Mouse (Mus musculus): ENCODE results near the gene Chid1.

The Chid1 gene

GRCm38 (mm10) chr7:141539556-141540311 is at the start of gene Chid1:
Gene Chid1, minus strand, starts transcription at chr7:141539857.
- peak; percentile 98 for DNase-seq (ENCODE audit: low spot score)

GRCm38 (mm10) chr7:141588890-141589289 is 49.2 kb upstream of the Chid1 start:
- DNase-seq (ENCODE audit: low spot score): no peak

- no peak for DNase-seq (ENCODE audit: low spot score)
These were observed 46.2 kb upstream of the Chid1 start for GRCm38 (mm10) chr7:141585881-141586280.

- DNase-seq (ENCODE audit: low spot score): no peak
These were observed 45.6 kb upstream of the Chid1 start for GRCm38 (mm10) chr7:141585288-141585687.

- DNase-seq (ENCODE audit: low spot score): no peak
These were observed 44.6 kb upstream of the Chid1 start for GRCm38 (mm10) chr7:141584048-141584841.

DNA sequence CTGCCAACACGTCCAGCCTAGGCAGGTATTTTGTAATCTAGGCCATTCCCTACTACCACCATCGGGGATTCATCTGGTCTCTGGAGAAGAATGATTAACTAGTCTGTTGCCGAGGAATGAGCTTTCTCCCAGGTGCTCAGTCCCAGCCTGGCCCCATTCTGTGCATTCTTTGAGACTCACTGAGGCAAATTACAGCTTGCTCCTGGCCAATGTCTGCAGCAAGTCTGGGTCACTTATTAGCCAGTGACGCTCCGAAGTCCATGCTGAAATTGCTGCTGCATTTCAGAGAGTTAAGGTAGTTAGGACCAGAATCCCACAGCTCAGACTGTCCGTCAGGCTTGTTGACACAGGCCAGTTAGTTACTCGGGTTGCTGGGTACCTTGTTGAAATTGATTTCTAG is 41.7 kb upstream of the Chid1 start:
- DNase-seq (ENCODE audit: low spot score): no peak

DNA sequence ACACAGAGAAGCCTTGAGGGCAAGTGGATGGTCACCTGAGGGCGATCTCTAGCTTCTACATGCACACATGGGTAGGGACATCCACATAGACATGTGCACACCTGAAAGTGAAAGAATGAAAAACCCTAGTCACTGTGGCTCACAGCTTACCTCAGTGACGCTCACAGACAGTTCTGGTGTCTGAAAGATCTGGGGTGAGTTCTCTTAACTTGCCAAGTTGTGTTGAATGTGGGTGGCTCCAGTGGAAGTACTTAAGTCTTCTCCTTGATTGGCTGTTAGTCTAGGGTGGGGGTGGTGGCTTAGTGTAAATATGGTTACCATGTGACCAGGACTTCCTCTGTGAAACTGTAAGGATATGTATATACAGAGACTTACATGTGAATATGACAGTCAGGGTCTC is 39.3 kb upstream of the Chid1 start:
- DNase-seq (ENCODE audit: low spot score): no peak

DNA sequence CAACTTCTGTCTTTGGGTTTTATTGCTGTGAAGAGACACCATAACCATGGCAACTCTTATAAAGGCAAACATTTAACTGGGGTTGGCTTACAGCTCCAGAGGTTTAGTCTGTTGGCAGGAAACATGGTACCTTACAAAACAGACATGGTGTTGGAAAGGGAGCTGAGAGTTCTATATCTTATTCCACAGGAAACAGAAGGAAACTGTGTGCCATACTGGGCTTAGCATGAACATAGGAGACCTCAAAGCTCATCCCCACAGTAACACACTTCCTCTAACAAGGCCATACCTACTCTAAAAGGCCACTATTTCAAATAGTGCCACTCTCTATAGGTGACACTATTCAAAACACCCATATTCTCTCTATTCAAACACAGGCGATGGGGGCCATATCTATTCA is 38.9 kb upstream of the Chid1 start:
- no peak for DNase-seq (ENCODE audit: low spot score)

DNA sequence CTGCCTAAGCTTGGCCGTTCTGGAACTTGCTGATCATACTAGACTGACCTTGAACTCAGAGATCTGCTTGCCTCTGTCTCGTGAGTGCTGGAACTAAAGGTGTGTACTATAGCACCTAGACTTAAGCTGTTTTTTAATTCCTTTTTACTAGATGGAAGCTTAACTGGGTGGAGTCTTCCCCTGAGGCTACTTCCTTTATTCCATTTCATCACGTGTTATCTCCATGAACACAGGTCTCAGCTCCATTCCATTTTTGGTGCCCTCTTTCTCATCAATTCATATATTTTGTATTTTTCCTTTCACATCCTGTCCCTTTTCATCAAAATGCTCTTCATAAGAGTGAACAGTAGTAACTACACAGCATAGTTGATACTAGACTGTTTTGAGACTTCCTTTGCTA is 38.1 kb upstream of the Chid1 start:
- DNase-seq (ENCODE audit: low spot score): no peak

DNA sequence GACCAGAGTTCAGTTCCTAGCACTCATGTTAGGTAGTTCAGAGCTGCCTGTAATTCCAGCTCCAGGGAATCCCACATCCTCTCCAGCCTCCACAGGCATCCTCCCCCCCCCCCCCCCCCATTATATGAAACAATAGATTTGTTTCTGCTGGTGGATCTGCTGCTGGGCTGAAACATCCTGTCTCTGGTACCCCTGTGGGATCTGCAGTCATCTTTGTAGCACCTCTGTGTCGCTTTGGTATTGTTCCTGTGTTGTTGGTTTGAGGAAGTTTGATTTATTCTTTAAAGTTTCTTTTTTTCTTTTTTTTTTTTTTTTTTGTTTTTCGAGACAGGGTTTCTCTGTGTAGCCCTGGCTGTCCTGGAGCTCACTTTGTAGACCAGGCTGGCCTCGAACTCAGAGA is 35.8 kb upstream of the Chid1 start:
- DNase-seq (ENCODE audit: low spot score): no peak

DNA sequence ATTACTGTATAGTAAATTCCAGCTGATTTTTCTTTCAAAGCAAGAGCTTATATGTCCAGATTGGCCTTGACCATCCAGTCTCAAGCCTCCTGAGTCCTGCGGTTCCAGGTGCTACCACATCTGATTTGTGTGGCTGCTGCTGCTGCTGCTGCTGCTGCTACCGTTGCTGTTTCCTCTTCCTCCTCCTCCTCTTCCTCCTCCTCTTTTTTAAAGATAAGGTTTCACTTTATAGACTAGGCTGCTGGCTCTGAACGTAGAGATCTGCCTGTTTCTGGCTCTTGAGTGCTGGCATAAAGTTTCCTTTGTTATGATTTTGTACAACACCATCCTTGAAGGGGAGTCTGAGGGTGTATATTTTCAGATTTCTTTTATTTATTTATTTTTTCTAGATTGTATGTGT is 34.4 kb upstream of the Chid1 start:
- no peak for DNase-seq (ENCODE audit: low spot score)

- no peak for DNase-seq (ENCODE audit: low spot score)
These were observed 31.1 kb upstream of the Chid1 start for GRCm38 (mm10) chr7:141570625-141571295.

DNA sequence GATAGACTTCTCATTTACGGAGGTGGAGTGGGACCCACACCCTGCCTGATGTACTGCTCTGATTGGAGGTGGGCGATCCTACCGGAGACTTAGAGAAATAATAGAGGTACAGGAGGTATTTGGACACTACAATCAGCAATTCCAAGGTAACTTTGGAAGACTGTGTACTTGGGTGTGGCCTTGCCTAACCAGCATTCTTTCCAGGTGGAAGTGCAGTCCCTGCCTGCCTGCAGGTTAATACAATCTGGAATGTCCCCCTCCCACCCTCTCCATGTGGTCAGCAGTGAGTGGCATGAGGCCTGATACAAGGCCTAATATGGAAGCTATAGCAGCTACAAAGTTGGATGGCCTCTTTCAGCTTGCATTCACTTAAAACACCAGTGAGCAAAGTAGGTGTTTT is 30.3 kb upstream of the Chid1 start:
- DNase-seq (ENCODE audit: low spot score): no peak

DNA sequence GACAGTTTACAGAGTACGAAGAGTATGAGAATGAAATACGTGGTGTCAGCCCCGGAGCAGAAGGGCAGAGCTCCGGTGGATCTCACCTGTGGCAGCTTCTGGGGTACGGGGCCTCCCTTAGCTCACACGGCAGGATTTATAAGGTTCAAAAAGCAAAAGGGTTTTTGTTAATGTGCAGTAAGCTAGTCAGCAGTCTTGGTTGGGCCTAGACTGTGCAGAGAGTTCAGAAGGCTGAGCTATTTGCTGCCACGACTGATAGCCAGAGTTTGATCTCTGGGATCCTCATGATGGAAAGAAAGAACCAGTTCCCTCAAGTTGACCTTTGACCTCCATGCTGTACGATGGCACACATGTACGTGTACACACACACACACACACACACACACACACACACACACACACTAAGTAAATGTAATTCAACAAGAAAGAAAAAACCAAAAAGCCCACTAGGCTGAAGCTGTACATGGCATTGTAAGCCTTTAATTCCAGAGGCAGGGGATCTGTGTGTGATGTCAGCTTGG is 29.7 kb upstream of the Chid1 start:
- DNase-seq (ENCODE audit: low spot score): no peak

GRCm38 (mm10) chr7:141566587-141566986 is 26.9 kb upstream of the Chid1 start:
- no peak for DNase-seq (ENCODE audit: low spot score)

DNA sequence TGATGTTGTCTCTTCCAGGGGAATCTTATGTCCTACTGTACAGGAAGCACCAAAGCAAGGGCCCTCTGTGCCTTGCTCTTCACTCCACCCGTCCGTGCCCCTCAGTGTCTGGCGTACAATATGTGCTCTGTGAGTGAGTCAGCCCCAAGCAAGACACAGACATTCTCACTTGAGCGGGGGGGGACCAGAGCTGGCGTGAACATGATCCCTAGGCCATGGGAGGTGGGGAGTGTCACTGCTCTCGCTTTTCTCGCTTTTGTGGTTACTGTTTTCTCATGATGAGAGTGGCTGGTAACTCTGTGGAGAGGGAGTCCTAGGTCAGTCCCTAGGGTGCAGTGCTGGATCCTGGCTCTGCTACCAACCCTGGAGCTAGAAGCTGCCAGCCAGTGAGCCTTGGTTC is 24.9 kb upstream of the Chid1 start:
- no peak for DNase-seq (ENCODE audit: low spot score)

- DNase-seq (ENCODE audit: low spot score): peak; percentile 51
These were observed 23.3 kb upstream of the Chid1 start for GRCm38 (mm10) chr7:141562852-141563427.

- DNase-seq (ENCODE audit: low spot score): peak; percentile 26
These were observed 22.8 kb upstream of the Chid1 start for GRCm38 (mm10) chr7:141562421-141562851.

DNA sequence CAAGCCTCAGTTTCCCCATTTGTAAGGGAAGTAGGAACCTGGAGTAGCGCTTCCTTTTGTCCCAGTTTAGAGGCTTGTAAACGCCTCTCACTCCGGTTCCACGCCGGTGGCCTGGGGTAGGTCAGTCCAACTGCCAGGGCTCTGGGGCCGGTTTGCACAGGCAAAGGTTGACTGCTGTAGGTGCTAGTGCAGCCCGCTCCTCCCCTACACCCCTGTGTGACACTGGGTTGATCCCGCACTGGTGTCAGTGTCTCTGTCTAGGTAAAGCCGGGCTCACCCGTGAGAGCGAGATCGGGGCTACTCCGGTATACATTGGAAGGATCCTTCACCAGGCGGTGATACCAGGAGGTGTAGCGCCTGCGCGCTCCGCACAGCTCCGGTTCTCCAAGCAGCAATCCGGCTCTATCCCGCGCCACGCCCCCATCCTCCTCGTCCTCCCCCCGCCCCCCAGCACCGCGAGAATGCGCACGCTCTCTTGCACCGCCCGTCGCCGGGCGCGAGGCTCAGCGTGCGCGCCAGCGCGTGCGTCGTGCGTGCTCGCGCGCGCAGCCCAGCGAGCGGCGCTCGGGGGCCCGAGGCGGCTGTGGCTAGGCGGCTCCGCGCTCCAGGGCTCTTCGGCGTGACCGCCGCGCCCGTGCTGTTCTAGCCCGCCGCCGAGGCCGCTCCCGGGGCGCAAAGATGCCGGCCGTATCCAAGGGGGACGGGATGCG is 22.2 kb upstream of the Chid1 start, which contains the start of gene Ap2a2:
Gene Ap2a2 (plus strand): TSS at position 492 of the 710 bp plus-strand sequence.
- DNase-seq (ENCODE audit: low spot score): peak; percentile 88

DNA sequence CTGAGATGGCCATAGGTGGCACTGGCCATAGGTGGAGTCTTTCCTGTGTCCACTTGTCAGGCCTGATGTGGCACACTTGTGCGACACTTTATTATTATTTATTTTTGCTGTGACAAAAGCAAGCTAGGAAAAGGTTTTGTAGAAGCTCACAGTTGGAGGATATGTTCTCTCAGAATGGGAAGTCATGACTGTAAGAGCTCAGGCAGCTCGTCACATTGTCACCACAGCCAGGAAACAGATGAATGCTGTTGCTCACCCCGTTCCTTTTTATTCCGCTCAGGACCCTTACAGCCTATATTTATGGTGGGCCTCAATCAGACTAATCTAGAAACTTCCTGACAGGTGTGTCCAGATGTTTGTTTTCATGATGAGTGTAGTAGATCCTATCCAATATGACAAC is 20.8 kb upstream of the Chid1 start:
- DNase-seq (ENCODE audit: low spot score): no peak

DNA sequence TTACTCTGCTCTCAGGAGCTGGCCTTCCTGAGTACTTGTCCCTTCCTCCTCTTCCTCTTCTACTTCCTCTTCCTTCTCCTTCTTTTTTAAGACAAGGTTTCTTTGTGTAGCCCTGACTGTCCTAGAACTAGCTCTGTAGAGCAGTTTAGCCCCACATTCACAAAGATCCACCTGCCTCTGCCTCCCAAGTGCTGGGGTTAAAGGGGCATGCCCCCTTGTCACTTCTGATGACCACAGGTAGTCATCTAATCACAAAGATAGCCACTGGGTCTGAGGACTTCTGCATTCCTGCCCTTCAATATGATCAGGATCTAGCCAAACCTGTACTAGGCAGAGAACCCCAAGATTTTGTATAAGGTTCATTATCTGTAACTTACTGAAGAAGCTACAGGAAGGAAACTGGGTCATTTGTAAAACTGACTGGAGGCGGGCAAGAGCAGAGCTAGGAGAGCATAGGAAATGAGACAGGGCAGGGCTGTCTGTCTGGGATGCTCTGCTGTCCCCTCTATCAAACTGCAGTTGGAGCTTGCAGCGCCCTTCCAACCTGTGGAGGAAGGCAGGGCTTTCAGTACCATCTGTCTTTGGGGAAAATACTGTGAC is 20.2 kb upstream of the Chid1 start:
- DNase-seq (ENCODE audit: low spot score): no peak
